Mouse (Mus musculus) intestine, postnatal 0 days (tissue): ENCODE data around the gene Olfr206. TPM values are rescaled to one million over a fixed set of nuclear protein-coding genes. Genes with fewer than 3 reads are reported as not detected.
"Not testable (repeated sequence)": the region's sequence is repeated elsewhere in the genome, so short reads cannot be mapped to it uniquely, and the experiment has no call there.

Source experiments
- ATAC-seq: fragments of 200-750 bp; cut with Nextera tagmentation; 2 replicates; pipeline ENCODE4 v1.8.0; 2017; ENCODE audit warnings: mild to moderate bottlenecking, moderate TSS enrichment, moderate library complexity
- H3K27ac ChIP-seq: fragments of 300-500 bp; sonication (generic); 2 replicates; pipeline ENCODE4 v1.5.1; 2014; ENCODE audit warnings: mild to moderate bottlenecking, low read depth, low read length, moderate library complexity
- H3K27me3 ChIP-seq: fragments of 300-500 bp; sonication (generic); replicated peaks from 2 replicates; pipeline ENCODE4 v1.6.1; 2014; ENCODE audit warnings: low read length, mixed read lengths; ENCODE audit not compliant: control insufficient read depth, insufficient read depth
- H3K36me3 ChIP-seq: fragments of 300-500 bp; sonication (generic); 2 replicates; pipeline ENCODE4 v1.6.1; 2014; ENCODE audit warnings: mild to moderate bottlenecking, moderate library complexity; ENCODE audit not compliant: control insufficient read depth, insufficient read depth
- H3K4me1 ChIP-seq: fragments of 300-500 bp; sonication (generic); replicated peaks from 2 replicates; pipeline ENCODE4 v1.6.1; 2014; ENCODE audit warnings: antibody characterized with exemption, low read length, mixed read lengths; ENCODE audit not compliant: control insufficient read depth, insufficient read depth
- H3K4me2 ChIP-seq: fragments of 300-500 bp; sonication (generic); replicated peaks from 2 replicates; pipeline ENCODE4 v1.6.1; 2014; ENCODE audit warnings: low read depth, mild to moderate bottlenecking, moderate library complexity
- H3K4me3 ChIP-seq: fragments of 300-500 bp; sonication (generic); 2 replicates; pipeline ENCODE4 v1.5.1; 2014; ENCODE audit warnings: low read depth, low read length
- H3K9ac ChIP-seq: fragments of 300-500 bp; sonication (generic); 2 replicates; pipeline ENCODE4 v1.6.1; 2014; ENCODE audit warnings: mild to moderate bottlenecking, low read depth, low read length
- H3K9me3 ChIP-seq: fragments of 300-500 bp; sonication (generic); 2 replicates; pipeline ENCODE4 v1.6.1; 2016; ENCODE audit warnings: mixed run types; ENCODE audit not compliant: control insufficient read depth
- CTCF ChIP-seq: sonication (generic); IDR thresholded peaks from 2 replicates; pipeline ENCODE4 v1.5.1; 2016; ENCODE audit warnings: low read depth, mild to moderate bottlenecking, control low read depth, antibody characterized with exemption, moderate library complexity
- WGBS: fragments of 180-500 bp; shearing (Covaris S2); extraction: QIAGEN DNeasy Blood & Tissue Kit; methylation state at CpG from one replicate; pipeline ENCODE4 v1.1.7; 2014; 5-methylcytosine and 5-hydroxymethylcytosine counted together
- polyA plus RNA-seq: library from polyadenylated mRNA; unstranded; fragments of >200 nt; fragmentation: Nextera tagmentation; extraction: Ambion mirVana; gene quantifications from 2 replicates; pipeline ENCODE4 v1.2.1, GENCODE M21; 2015

Olfr206 gene
- not detected in 2 replicates for polyA plus RNA-seq

DNA sequence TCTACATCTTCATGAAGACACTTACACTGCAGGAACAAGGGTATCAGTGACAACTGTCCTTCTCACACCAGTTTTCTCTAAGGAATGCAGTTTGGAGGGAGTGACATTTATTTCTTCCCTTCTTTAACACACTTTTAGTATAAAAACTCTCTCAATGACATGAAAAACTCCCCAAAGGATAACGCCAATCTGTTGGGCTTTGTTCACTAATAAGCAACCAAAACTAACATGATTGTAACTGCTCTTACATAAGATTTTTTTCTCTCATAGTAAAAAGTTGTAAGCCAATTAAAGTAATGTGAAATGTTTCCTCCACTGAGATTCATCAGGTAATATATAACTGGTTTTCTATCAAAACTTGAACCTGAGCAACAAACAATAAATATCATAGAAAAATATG is at the start of gene Olfr206:
TSS of gene Olfr206 (minus strand) at position 101 of the 400 bp plus-strand sequence.
- H3K4me2 ChIP-seq = no peak within 1 kb of the TSS
- no peak within 1 kb of the TSS for H3K4me3 ChIP-seq
- no peaks in the 10 kb centered on the region for H3K9me3 ChIP-seq
- no peaks in the 10 kb centered on the region for H3K4me1 ChIP-seq
- no peaks in the 10 kb centered on the region for H3K36me3 ChIP-seq
- WGBS = 69% methylated on average over 1 of the region's 1 CpGs
- no peak for ATAC-seq
- H3K9ac ChIP-seq = no peak within 1 kb of the TSS
- no peak within 1 kb of the TSS for H3K27ac ChIP-seq
- no peak for TF ChIP-seq CTCF
- no peaks in the 10 kb centered on the region for H3K27me3 ChIP-seq

DNA sequence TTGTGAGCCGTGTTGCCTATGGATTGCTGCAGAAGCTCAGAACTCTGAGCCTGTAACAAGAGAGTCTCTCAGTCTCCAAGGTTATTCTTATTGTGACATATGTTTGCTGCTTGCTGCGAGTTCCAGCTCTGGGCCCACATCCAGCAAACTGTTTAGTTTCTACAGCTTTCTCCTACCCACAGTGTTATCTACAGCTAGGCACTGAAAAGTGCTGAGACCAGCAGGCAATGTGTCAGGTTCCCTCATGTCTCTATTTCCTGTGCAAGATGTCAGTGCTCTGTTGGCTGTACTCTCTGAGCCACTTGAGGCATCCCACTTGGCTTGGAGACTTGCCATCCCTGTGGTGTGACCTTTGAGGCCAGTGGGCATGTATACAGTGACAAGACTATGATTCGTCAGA is 44.3 kb upstream of the Olfr206 start:
- Histone ChIP-seq H3K27ac (no peak overlapping the region), H3K4me1 (no peaks in the 10 kb centered on the region), H3K9ac (no peak overlapping the region), H3K4me2 (no peak overlapping the region), H3K9me3 (no peaks in the 10 kb centered on the region), H3K27me3 (no peaks in the 10 kb centered on the region), H3K4me3 (no peak overlapping the region), H3K36me3 (no peaks in the 10 kb centered on the region)
- no peak for TF ChIP-seq CTCF
- WGBS = 53% methylated on average over 3 of the region's 3 CpGs
- ATAC-seq = no peak

DNA sequence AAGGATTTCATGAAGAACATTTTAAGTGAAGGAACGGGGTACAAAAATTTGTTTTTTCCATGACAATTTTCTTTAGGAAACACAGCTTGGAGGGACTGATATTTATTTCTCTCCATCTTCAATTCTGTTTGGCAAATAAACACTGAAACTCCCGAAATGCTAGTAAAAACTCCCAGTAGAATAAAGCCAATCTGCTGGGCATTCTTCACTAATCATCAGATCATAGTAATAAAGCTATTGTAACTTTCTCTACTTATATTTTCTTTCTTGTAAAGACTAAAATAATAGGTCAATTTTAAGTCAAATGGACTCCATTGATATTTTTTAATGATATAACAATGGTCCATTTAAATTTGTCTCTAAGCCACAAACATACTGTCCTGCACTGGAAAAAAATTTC is 14.8 kb upstream of the Olfr206 start, which contains the start of gene Olfr209:
TSS of gene Olfr209 (minus strand) at position 101 of the 400 bp plus-strand sequence.
- ATAC-seq = no peak
- Histone ChIP-seq H3K9ac (no peak within 1 kb of the TSS), H3K36me3 (no peaks in the 10 kb centered on the region), H3K4me3 (no peak within 1 kb of the TSS), H3K4me2 (no peak within 1 kb of the TSS), H3K27me3 (no peaks in the 10 kb centered on the region), H3K4me1 (no peaks in the 10 kb centered on the region), H3K9me3 (no peaks in the 10 kb centered on the region), H3K27ac (no peak within 1 kb of the TSS)
- no peak for TF ChIP-seq CTCF
- 70% methylated on average over 2 of the region's 2 CpGs for WGBS

DNA sequence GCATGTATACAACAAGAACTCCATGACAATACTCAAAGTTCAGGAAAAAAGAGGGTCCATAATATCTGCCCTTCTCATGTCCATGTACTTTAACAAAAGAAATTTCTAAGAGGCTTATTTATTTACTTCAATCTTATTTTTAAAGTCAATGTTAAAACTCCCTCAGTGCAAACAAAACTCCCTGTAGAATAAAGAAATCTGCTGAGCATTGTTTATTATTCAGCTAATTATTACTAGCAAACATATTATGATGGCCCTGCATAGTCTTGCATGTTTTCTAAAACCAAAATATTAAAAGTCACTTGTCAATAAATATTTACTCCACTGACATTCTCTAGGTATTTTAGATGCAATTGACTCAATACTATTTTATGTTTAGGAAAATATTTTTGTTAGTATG is 18.0 kb downstream of the Olfr206 start, which contains the start of gene Olfr205:
TSS of gene Olfr205 (minus strand) at position 101 of the 400 bp plus-strand sequence.
- no peak for ATAC-seq
- H3K27ac ChIP-seq = no peak within 1 kb of the TSS
- no peak within 1 kb of the TSS for H3K4me3 ChIP-seq
- no peaks in the 10 kb centered on the region for H3K9me3 ChIP-seq
- no peak within 1 kb of the TSS for H3K4me2 ChIP-seq
- H3K4me1 ChIP-seq = no peaks in the 10 kb centered on the region
- no peaks in the 10 kb centered on the region for H3K27me3 ChIP-seq
- no peaks in the 10 kb centered on the region for H3K36me3 ChIP-seq
- no peak for TF ChIP-seq CTCF
- no peak within 1 kb of the TSS for H3K9ac ChIP-seq

DNA sequence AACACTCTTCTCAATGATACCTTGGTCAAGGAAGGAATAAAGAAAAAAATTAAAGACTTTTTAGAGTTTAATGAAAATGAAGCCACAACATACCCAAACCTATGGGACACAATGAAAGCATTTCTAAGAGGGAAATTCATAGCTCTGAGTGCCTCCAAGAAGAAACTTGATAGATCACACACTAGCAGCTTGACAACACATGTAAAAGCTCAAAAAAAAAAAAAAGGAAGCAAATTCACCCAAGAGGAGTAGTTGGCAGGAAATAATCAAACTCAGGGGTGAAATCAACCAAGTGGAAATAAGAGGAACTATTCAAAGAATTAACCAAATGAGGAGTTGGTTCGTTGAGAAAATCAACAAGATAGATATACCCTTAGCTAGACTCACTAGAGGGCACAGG is 25.8 kb downstream of the Olfr206 start:
- not testable (repeated sequence) for H3K9ac ChIP-seq, H3K4me1 ChIP-seq, H3K4me3 ChIP-seq, H3K27ac ChIP-seq, H3K27me3 ChIP-seq, H3K9me3 ChIP-seq, H3K36me3 ChIP-seq, ATAC-seq, H3K4me2 ChIP-seq
- 55% methylated on average over 1 of the region's 1 CpGs for WGBS

DNA sequence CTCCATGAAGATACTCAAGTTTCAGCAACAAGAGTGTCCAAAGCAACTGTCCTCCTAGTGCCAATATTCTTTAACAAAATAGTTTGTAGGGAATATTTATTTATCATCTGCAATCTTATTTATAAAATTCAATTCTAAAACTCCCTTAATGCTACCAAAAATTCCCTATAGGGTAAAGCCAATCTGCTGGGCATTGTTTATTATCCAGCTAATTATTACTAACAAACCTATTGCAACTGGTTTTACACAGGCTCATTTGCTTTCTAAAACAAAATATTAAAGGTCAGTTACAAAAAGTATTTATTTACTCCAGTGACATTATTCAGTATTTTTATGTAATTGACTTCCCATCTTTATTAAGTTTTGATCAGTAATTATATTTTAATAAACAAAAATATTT is 30.9 kb downstream of the Olfr206 start, which contains the start of gene Olfr204:
TSS of gene Olfr204 (minus strand) at position 101 of the 400 bp plus-strand sequence.
- Histone ChIP-seq H3K27me3 (no peaks in the 10 kb centered on the region), H3K4me3 (no peak within 1 kb of the TSS), H3K27ac (no peak within 1 kb of the TSS), H3K4me1 (no peaks in the 10 kb centered on the region), H3K36me3 (no peaks in the 10 kb centered on the region), H3K9ac (no peak within 1 kb of the TSS), H3K4me2 (no peak within 1 kb of the TSS), H3K9me3 (no peaks in the 10 kb centered on the region)
- TF ChIP-seq CTCF = no peak
- no peak for ATAC-seq

DNA sequence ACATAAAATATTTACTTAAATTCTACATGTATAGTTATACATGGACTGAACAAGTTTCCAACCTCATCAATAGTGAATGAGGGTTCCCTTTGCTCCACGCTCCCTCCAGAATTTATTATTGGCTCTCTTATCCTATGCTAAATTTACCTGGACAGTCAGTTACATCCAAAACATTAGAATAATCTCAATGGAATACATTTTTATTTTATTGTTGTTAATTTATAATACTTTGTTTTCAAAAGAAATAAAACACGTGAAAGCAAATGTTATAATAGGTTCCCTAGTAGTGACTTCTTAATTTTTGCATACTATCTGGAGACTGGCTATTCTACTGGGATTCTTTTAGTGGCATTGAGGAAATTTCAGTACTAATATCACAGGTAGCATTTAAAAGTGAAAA is 50.5 kb downstream of the Olfr206 start, which contains the start of gene Olfr203:
TSS of gene Olfr203 (plus strand) at position 301 of the 400 bp plus-strand sequence.
- WGBS = 75% methylated on average over 2 of the region's 2 CpGs
- no peak within 1 kb of the TSS for H3K4me3 ChIP-seq
- H3K36me3 ChIP-seq = no peaks in the 10 kb centered on the region
- H3K4me1 ChIP-seq = no peaks in the 10 kb centered on the region
- no peak within 1 kb of the TSS for H3K4me2 ChIP-seq
- H3K27ac ChIP-seq = no peak within 1 kb of the TSS
- H3K9me3 ChIP-seq = no peaks in the 10 kb centered on the region
- no peak for TF ChIP-seq CTCF
- no peaks in the 10 kb centered on the region for H3K27me3 ChIP-seq
- H3K9ac ChIP-seq = no peak within 1 kb of the TSS
- ATAC-seq = no peak

Other genes starting within 250 kb of the Olfr206 start
- not detected in 2 replicates for gene Olfr193, start 237.4 kb downstream of the Olfr206 start, polyA plus RNA-seq
- gene Olfr194, start 228.2 kb downstream of the Olfr206 start, polyA plus RNA-seq = not detected in 2 replicates
- not detected in 2 replicates for gene Olfr195, start 202.2 kb downstream of the Olfr206 start, polyA plus RNA-seq
- not detected in 2 replicates for gene Olfr196, start 178.8 kb downstream of the Olfr206 start, polyA plus RNA-seq
- gene Olfr198, start 145.7 kb downstream of the Olfr206 start, polyA plus RNA-seq = not detected in 2 replicates
- gene Olfr199, start 129.5 kb downstream of the Olfr206 start, polyA plus RNA-seq = not detected in 2 replicates
- 0.05 and 0.09 TPM in 2 replicates for gene Olfr201, start 76.6 kb downstream of the Olfr206 start, polyA plus RNA-seq
- gene Olfr202, start 62.5 kb downstream of the Olfr206 start, polyA plus RNA-seq = not detected in 2 replicates
- gene Olfr203, start 50.4 kb downstream of the Olfr206 start, polyA plus RNA-seq = 0.10 TPM in 1 of 2 replicates, not detected in the other
- not detected in 2 replicates for gene Olfr204, start 31.0 kb downstream of the Olfr206 start, polyA plus RNA-seq
- not detected in 2 replicates for gene Olfr205, start 18.1 kb downstream of the Olfr206 start, polyA plus RNA-seq
- gene Olfr209, start 14.7 kb upstream of the Olfr206 start, polyA plus RNA-seq = not detected in 2 replicates
- gene Gabrr3, start 58.1 kb upstream of the Olfr206 start, polyA plus RNA-seq = not detected in 2 replicates
- 12.8 and 13.6 TPM in 2 replicates for gene Riox2, start 122.5 kb upstream of the Olfr206 start, polyA plus RNA-seq